11 mouse cellular contexts compared by ENCODE assay signal in genomic region chr1:39317935-39318334, GRCm38 (mm10). TPM values are rescaled to one million over a fixed set of nuclear protein-coding genes. Genes with fewer than 3 reads are reported as not detected.
DNase-seq lines count a peak whose midpoint lies in the region; ATAC-seq and TF ChIP-seq lines count a peak whose summit lies in the region.
"Had no signal": no experiment of that assay in that cellular context is flagged by ENCODE, and none has a peak within 500 bp of the region (broad histone marks: within the 10 kb centered on the region; RNA-seq: fewer than 3 reads in every experiment).

No protein-coding gene starts in this region.

- no peak overlapping the region for H3K4me3 ChIP-seq in limb, embryonic 14.5 days (replicated peaks; ENCODE audit: low read length)
- no peak overlapping the region for H3K4me3 ChIP-seq in limb, embryonic 10.5 days
- no peak overlapping the region for H3K4me3 ChIP-seq in heart, embryonic 16.5 days (ENCODE audit: low read length)
- H3K4me3 ChIP-seq: liver, embryonic 12.5 days had no signal

- H3K36me3 ChIP-seq in limb, embryonic 14.5 days (ENCODE audit: control insufficient read depth, insufficient read depth, low read length): no peaks in the 10 kb centered on the region
- no peaks in the 10 kb centered on the region for H3K36me3 ChIP-seq in limb, embryonic 10.5 days
- H3K36me3 ChIP-seq in heart, embryonic 16.5 days (ENCODE audit: control insufficient read depth, insufficient read depth): no peaks in the 10 kb centered on the region
- H3K36me3 ChIP-seq: liver, embryonic 12.5 days had no signal

- peaks cover 30% of the 10 kb centered on the region for H3K4me1 ChIP-seq in limb, embryonic 14.5 days (ENCODE audit: control insufficient read depth, insufficient read depth, low read length)
- H3K4me1 ChIP-seq in limb, embryonic 10.5 days: peaks cover 9% of the 10 kb centered on the region
- H3K4me1 ChIP-seq in heart, embryonic 16.5 days (ENCODE audit: control insufficient read depth, insufficient read depth, low read length): peaks cover 19% of the 10 kb centered on the region
- H3K4me1 ChIP-seq: liver, embryonic 12.5 days had no signal

- no peaks in the 10 kb centered on the region for H3K9me3 ChIP-seq in limb, embryonic 14.5 days (ENCODE audit: control insufficient read depth, low read length)
- no peaks in the 10 kb centered on the region for H3K9me3 ChIP-seq in limb, embryonic 10.5 days (replicated peaks)
- H3K9me3 ChIP-seq in heart, embryonic 16.5 days (replicated peaks; ENCODE audit: control insufficient read depth, low read length): no peaks in the 10 kb centered on the region
- H3K9me3 ChIP-seq: liver, embryonic 12.5 days had no signal

- H3K27me3 ChIP-seq in limb, embryonic 14.5 days (ENCODE audit: control insufficient read depth, insufficient read depth, low read length): no peaks in the 10 kb centered on the region
- H3K27me3 ChIP-seq in limb, embryonic 10.5 days (ENCODE audit: low read depth, poor library complexity, severe bottlenecking): no peaks in the 10 kb centered on the region
- H3K27me3 ChIP-seq in heart, embryonic 16.5 days (ENCODE audit: control insufficient read depth, insufficient read depth, low read length): no peaks in the 10 kb centered on the region
- H3K27me3 ChIP-seq: liver, embryonic 12.5 days had no signal

- 59% methylated on average over 2 of the region's 2 CpGs for WGBS in limb, embryonic 14.5 days
- 82% methylated on average over 2 of the region's 2 CpGs for WGBS in limb, embryonic 10.5 days
- WGBS in heart, embryonic 16.5 days: 65% methylated on average over 2 of the region's 2 CpGs

- TF ChIP-seq POLR2A in limb, embryonic 14.5 days (IDR thresholded peaks at IDR 0.05; ENCODE audit: borderline replicate concordance, extremely low read depth, insufficient read depth, insufficient read length): no peak

- H3K4me2 ChIP-seq in limb, embryonic 14.5 days (replicated peaks; ENCODE audit: low read depth, low read length, severe bottlenecking): no peak overlapping the region
- H3K4me2 ChIP-seq in heart, embryonic 16.5 days (ENCODE audit: low read depth, low read length): no peak overlapping the region
- H3K4me2 ChIP-seq: liver, embryonic 12.5 days had no signal

- peak; percentile 42 for DNase-seq in limb, embryonic 14.5 days (ENCODE audit: low spot score)
- no peak for DNase-seq in limb, embryonic 10.5 days (ENCODE audit: low spot score)
- peak; percentile 61 for DNase-seq in adrenal gland, postnatal 14 days
- peak; percentile 69 for DNase-seq in lung, postnatal 36 days
- DNase-seq in yolk sac, embryonic 10.5 days (ENCODE audit: low spot score): no peak
- DNase-seq in right cerebral cortex, adult 18-20 months: no peak
- DNase-seq: forebrain, postnatal 0 days; thymus, postnatal 36 days had no signal

- peak overlapping the region; percentile 49; the same call in 1 of the 2 replicates for H3K27ac ChIP-seq in limb, embryonic 14.5 days (replicated peaks; ENCODE audit: low read depth, low read length)
- no peak overlapping the region for H3K27ac ChIP-seq in limb, embryonic 10.5 days
- peak overlapping the region; percentile 14 for H3K27ac ChIP-seq in heart, embryonic 16.5 days (ENCODE audit: low read length)
- H3K27ac ChIP-seq: liver, embryonic 12.5 days had no signal

- no peak overlapping the region for H3K9ac ChIP-seq in limb, embryonic 14.5 days (ENCODE audit: low read depth, low read length, severe bottlenecking)
- H3K9ac ChIP-seq in heart, embryonic 16.5 days (ENCODE audit: low read length): no peak overlapping the region
- H3K9ac ChIP-seq: forebrain, postnatal 0 days; liver, embryonic 12.5 days had no signal

- no peak for ATAC-seq in limb, embryonic 14.5 days (ENCODE audit: low FRiP score, low read depth)
- 0 out of 2 replicates have a peak, but pooled peaks have one; percentile 18 for ATAC-seq in heart, embryonic 16.5 days (replicated peaks; ENCODE audit: extremely low read depth, insufficient read depth, low FRiP score)
- ATAC-seq: forebrain, postnatal 0 days; inflammation-experienced regulatory T-cells, adult 6 months; liver, embryonic 12.5 days had no signal

RNA-seq across cellular contexts. Expression of gene Rpl31, which starts 49.7 kb away (rescaled TPM):
- 1,032 and 2,613 TPM in 2 replicates for polyA plus RNA-seq in limb, embryonic 14.5 days (2012; rRNA removed)
- polyA plus RNA-seq in limb, embryonic 14.5 days (2014; fragmentation: Nextera tagmentation; extraction: Ambion mirVana): 734 and 802 TPM in 2 replicates
- polyA plus RNA-seq in limb, embryonic 10.5 days (2016; fragmentation: Nextera tagmentation; extraction: Ambion mirVana): 467 and 570 TPM in 2 replicates
- 875 and 1,080 TPM in 2 replicates for total RNA-seq in adrenal gland, postnatal 14 days (2021)
- 254 and 278 TPM in 2 replicates for polyA plus RNA-seq in heart, embryonic 16.5 days (2015; fragmentation: Nextera tagmentation; extraction: Ambion mirVana)

Comparison
In these comparisons a context has a peak if more than half of its experiments do, and no peak if none do; other contexts are left out.
1. DNase-seq: peak in limb, embryonic 14.5 days (single experiment), adrenal gland, postnatal 14 days (single experiment) and lung, postnatal 36 days (single experiment); none in limb, embryonic 10.5 days (single experiment), yolk sac, embryonic 10.5 days (single experiment) and right cerebral cortex, adult 18-20 months (single experiment).